Mouse (Mus musculus) liver, embryonic 14.5 days (tissue): ENCODE measurements around the gene Nkx6-1.

Experiments used
- CTCF ChIP-seq: IDR thresholded peaks from 2 replicates; pipeline ENCODE4 v1.5.1; 2016; ENCODE audit warnings: antibody characterized with exemption, low read depth, control low read depth
- EP300 ChIP-seq: IDR thresholded peaks from 2 replicates; pipeline ENCODE4 v1.6.1; 2016; ENCODE audit warnings: antibody characterized with exemption, low read depth

DNA sequence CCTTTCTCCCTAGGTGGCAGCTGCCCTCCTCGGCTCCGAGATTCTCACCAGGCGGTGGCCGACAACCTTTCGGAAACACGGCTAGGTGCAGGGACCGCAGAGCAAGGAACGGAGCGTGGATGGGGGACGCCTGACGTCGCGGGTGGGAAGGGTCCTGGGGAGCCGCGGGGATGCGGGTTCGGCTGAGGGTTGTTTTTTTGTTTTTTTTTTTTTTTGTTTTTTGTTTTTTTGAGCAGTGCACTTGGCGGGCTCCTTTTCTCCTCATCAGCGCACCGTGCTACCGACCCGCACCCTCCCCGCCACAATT is 5.9 kb downstream of the Nkx6-1 start:
- TF ChIP-seq CTCF: no peak
- no peak for TF ChIP-seq EP300
